Mouse (Mus musculus) myocyte (in vitro differentiated cells): Measurements from ENCODE around the gene Gm4969. TPM values are rescaled to one million over a fixed set of nuclear protein-coding genes. Genes with fewer than 3 reads are reported as not detected.

ENCODE experiments used
- H3K27me3 ChIP-seq: one replicate; pipeline ENCODE4 v1.6.1; 2011; ENCODE audit not compliant: control insufficient read depth, insufficient read depth, insufficient read length
- H3K36me3 ChIP-seq: one replicate; pipeline ENCODE4 v1.6.1; 2011; ENCODE audit not compliant: control insufficient read depth, insufficient read depth
- H3K4me2 ChIP-seq: one replicate; pipeline ENCODE4 v1.6.1; 2011; ENCODE audit warnings: low read depth, control low read depth
- H3K4me3 ChIP-seq: one replicate; pipeline ENCODE4 v1.5.1; 2011; ENCODE audit warnings: mild to moderate bottlenecking, control low read depth, moderate library complexity
- H3K79me2 ChIP-seq: one replicate; pipeline ENCODE4 v1.6.1; 2011; ENCODE audit not compliant: control insufficient read depth, insufficient read depth
- H3ac ChIP-seq: one replicate; pipeline ENCODE4 v1.6.1; 2011; ENCODE audit not compliant: control insufficient read depth, insufficient read length
- CEBPB ChIP-seq: IDR thresholded peaks from 2 replicates; pipeline ENCODE4 v1.6.1; 2011; ENCODE audit warnings: mild to moderate bottlenecking, moderate library complexity; ENCODE audit not compliant: poor library complexity, insufficient read depth, severe bottlenecking
- E2F4 ChIP-seq: IDR thresholded peaks from one replicate; pipeline ENCODE4 v1.6.1; 2011; ENCODE audit warnings: mild to moderate bottlenecking, control low read depth, moderate library complexity; ENCODE audit not compliant: insufficient read depth
- MAX ChIP-seq: IDR thresholded peaks from one replicate; pipeline ENCODE4 v1.6.1; 2011; ENCODE audit warnings: low read depth, mild to moderate bottlenecking, control low read depth
- MYOD1 ChIP-seq, 3 experiments: IDR thresholded peaks; one replicate each; pipeline ENCODE4 v1.6.1; 2011; ENCODE audit warnings: control low read depth in 2 of 3, low read depth in 2 of 3, mild to moderate bottlenecking in 2 of 3, moderate library complexity in 1 of 3; ENCODE audit not compliant: insufficient read length in 2 of 3, control insufficient read depth in 1 of 3
- MYOG ChIP-seq, 3 experiments: IDR thresholded peaks; one replicate each; pipeline ENCODE4 v1.6.1; 2011; ENCODE audit warnings: control low read depth in 2 of 3, low read depth in 2 of 3, mild to moderate bottlenecking in 2 of 3; ENCODE audit not compliant: insufficient read length in 2 of 3, control insufficient read depth in 1 of 3, insufficient read depth in 1 of 3
- POLR2A ChIP-seq: IDR thresholded peaks from one replicate; pipeline ENCODE4 v1.6.1; 2011; ENCODE audit warnings: low read depth, mild to moderate bottlenecking, control low read depth, moderate library complexity; ENCODE audit not compliant: insufficient read length
- POLR2AphosphoS2 ChIP-seq: IDR thresholded peaks from one replicate; pipeline ENCODE4 v1.6.1; 2011; ENCODE audit warnings: low read depth, control low read depth; ENCODE audit not compliant: insufficient read length
- REST ChIP-seq: IDR thresholded peaks from one replicate; pipeline ENCODE4 v1.6.1; 2011; ENCODE audit warnings: mild to moderate bottlenecking, control low read depth, moderate library complexity; ENCODE audit not compliant: insufficient read depth, insufficient read length
- SRF ChIP-seq: IDR thresholded peaks from one replicate; pipeline ENCODE4 v1.6.1; 2011; ENCODE audit warnings: low read depth; ENCODE audit not compliant: control insufficient read depth, insufficient read length
- TCF12 ChIP-seq: IDR thresholded peaks from one replicate; pipeline ENCODE4 v1.6.1; 2011; ENCODE audit warnings: mild to moderate bottlenecking, control low read depth; ENCODE audit not compliant: poor library complexity, insufficient read depth, severe bottlenecking
- TCF3 ChIP-seq: IDR thresholded peaks from one replicate; pipeline ENCODE4 v1.6.1; 2011; ENCODE audit warnings: low read depth, control low read depth; ENCODE audit not compliant: insufficient read length
- USF1 ChIP-seq: IDR thresholded peaks from one replicate; pipeline ENCODE4 v1.6.1; 2011; ENCODE audit warnings: low read depth, mild to moderate bottlenecking, control low read depth, moderate library complexity
- polyA plus RNA-seq: library from polyadenylated mRNA; unstranded; fragments of >200 nt; fragmentation: generic; extraction: Trizol; gene quantifications from one replicate; pipeline ENCODE4 v1.2.1, GENCODE M21; 2012; ENCODE audit warnings: missing spikeins

Gene Gm4969
- polyA plus RNA-seq, 1 experiment, result not detected

DNA sequence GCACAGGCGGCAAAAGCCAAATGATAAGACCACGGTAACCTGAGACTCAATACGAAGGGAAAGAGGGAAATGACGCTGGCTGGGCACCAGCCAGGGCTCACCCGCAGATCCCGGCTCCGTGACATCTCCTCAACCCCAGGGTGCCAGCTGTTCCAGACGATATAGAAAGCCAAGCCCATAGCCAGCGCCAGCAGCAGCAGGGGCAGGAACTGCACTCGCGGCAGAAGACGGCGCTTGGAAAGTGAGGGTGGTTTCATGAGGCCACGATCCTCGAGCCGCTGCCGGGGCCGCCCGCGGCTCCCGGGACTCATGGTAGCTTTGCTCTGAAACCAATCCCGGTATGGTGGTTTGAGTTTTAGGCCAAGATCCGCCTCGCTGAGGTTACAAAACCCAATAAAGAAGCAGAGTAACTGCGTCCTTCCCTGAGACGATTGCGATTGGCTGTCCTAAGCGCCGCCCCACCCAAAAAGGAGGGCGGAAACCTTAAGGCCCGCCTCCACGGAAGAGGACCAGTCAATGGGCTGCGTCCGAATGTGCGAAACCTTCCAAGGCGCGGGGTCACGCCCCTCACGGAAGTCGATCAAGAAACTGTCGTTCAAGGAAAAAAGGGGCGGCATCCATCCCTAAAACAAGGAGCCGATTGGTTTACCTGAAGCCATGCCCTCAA, 30.8 kb upstream of the Gm4969 start, which contains the start of gene Qpctl:
Gene Qpctl, minus strand, starts transcription at position 417 of the 667 bp plus-strand sequence.
- Histone ChIP-seq H3K36me3 (peaks cover 4% of the 10 kb centered on the region), H3K27me3 (no peaks in the 10 kb centered on the region), H3ac (peak within 1 kb of the TSS; percentile 47), H3K4me2 (peak within 1 kb of the TSS; percentile 95), H3K79me2 (peaks cover 17% of the 10 kb centered on the region), H3K4me3 (peak within 1 kb of the TSS; percentile 79)
- TF ChIP-seq SRF (no peak), MYOG (IDR thresholded peaks at IDR 0.05; ENCODE audit: control insufficient read depth in 1 of 3, insufficient read depth in 1 of 3, insufficient read length in 2 of 3, low read depth in 2 of 3) (peak in 2 of 3 experiments; percentile 59 to 79), MYOD1 (IDR thresholded peaks at IDR 0.05; ENCODE audit: control insufficient read depth in 1 of 3, insufficient read length in 2 of 3, low read depth in 2 of 3) (peak in 2 of 3 experiments; percentile 51 to 72), POLR2A (peak; percentile 76)

DNA sequence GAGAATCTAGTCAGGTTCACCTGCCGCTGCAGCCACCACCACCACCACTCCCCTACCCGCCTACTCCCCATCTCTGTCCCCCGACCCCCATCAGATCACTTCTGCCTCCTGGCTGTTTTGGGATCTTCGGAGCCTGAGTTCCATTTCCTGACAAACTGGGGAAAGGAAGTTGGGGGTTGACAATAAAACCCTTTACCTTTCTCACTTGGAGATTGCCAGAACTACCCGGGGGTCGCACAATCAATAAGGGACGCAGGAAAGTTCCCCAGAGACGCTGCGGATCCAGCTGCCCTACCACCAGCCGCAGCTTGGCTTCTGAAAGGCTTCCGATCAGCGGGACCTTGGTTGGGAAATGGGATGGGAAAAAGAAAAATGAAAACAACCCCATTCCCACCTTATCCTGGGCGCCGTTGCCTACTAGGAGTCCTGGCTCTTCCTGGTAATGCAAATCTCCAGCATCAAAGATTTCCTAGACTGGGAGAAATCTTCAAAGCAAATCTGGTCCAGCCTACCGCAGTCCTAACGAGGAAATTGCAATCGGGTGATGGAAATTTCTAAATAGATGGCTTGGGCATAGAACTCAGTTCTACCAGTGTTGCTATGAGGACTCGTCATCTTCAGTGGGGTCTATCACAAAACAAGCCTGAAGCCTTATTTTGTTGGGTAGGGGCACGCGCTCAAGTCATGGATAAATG, 30.2 kb upstream of the Gm4969 start:
- H3ac ChIP-seq, result peak overlapping the region; percentile 47
- no peaks in the 10 kb centered on the region for H3K36me3 ChIP-seq
- TF ChIP-seq USF1 (no peak), MYOD1 (IDR thresholded peaks at IDR 0.05; ENCODE audit: control insufficient read depth in 1 of 3, insufficient read length in 2 of 3, low read depth in 2 of 3) (no peak), POLR2AphosphoS2 (no peak), SRF (no peak), E2F4 (no peak), CEBPB (no peak), TCF3 (no peak), MAX (no peak), REST (no peak), POLR2A (no peak), MYOG (IDR thresholded peaks at IDR 0.05; ENCODE audit: control insufficient read depth in 1 of 3, insufficient read depth in 1 of 3, insufficient read length in 2 of 3, low read depth in 2 of 3) (no peak), TCF12 (no peak)
- peak overlapping the region; percentile 79 for H3K4me3 ChIP-seq
- peak overlapping the region; percentile 95 for H3K4me2 ChIP-seq
- peaks cover 17% of the 10 kb centered on the region for H3K79me2 ChIP-seq
- H3K27me3 ChIP-seq, result no peaks in the 10 kb centered on the region

DNA sequence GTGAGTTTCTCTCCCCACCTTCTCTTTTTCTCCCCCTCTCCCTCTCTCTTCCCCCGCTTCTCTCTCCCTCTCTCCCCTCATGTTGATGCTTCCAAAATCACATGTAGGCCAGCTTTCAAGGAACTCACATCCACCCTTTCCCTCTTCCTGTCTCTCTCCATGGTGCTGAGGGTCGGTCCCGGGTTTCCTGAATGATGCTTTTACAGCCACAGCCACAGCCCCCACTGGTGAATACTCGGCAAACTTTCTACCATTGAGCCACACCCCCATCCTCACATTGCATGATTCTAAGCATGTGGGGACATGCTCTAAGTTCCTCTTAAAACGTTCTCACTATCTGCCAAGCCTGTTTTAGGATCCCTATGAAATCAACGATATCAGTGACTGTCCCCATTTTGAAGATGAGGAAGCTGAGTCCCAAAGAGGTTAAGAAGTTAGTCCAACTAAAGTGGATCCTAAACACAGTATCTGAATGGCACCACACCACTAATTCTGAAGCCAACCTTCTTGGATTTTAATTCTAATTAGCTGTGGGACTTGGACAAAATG, 29.4 kb upstream of the Gm4969 start:
- peaks cover 17% of the 10 kb centered on the region for H3K79me2 ChIP-seq
- H3K27me3 ChIP-seq, result no peaks in the 10 kb centered on the region
- H3ac ChIP-seq, result no peak overlapping the region
- TF ChIP-seq MYOG (IDR thresholded peaks at IDR 0.05; ENCODE audit: control insufficient read depth in 1 of 3, insufficient read depth in 1 of 3, insufficient read length in 2 of 3, low read depth in 2 of 3) (no peak), USF1 (no peak), MAX (no peak), TCF3 (no peak), CEBPB (no peak), MYOD1 (IDR thresholded peaks at IDR 0.05; ENCODE audit: control insufficient read depth in 1 of 3, insufficient read length in 2 of 3, low read depth in 2 of 3) (no peak), POLR2AphosphoS2 (no peak), REST (no peak)
- no peaks in the 10 kb centered on the region for H3K36me3 ChIP-seq
- peak overlapping the region; percentile 79 for H3K4me3 ChIP-seq
- H3K4me2 ChIP-seq, result peak overlapping the region; percentile 95

GRCm38 (mm10) chr7:19146793-19147192, 28.6 kb upstream of the Gm4969 start:
- Histone ChIP-seq H3K27me3 (no peaks in the 10 kb centered on the region), H3ac (no peak overlapping the region), H3K36me3 (no peaks in the 10 kb centered on the region), H3K4me2 (no peak overlapping the region), H3K4me3 (no peak overlapping the region), H3K79me2 (peaks cover 17% of the 10 kb centered on the region)
- no peak for TF ChIP-seq TCF3
- no peak for TF ChIP-seq POLR2AphosphoS2

- Histone ChIP-seq H3K79me2 (peaks cover 9% of the 10 kb centered on the region), H3K4me2 (no peak overlapping the region), H3K36me3 (no peaks in the 10 kb centered on the region), H3K4me3 (no peak overlapping the region), H3ac (no peak overlapping the region), H3K27me3 (no peaks in the 10 kb centered on the region)
- TF ChIP-seq POLR2A (no peak), TCF12 (no peak), MYOD1 (IDR thresholded peaks at IDR 0.05; ENCODE audit: control insufficient read depth in 1 of 3, insufficient read length in 2 of 3, low read depth in 2 of 3) (no peak), MYOG (IDR thresholded peaks at IDR 0.05; ENCODE audit: control insufficient read depth in 1 of 3, insufficient read depth in 1 of 3, insufficient read length in 2 of 3, low read depth in 2 of 3) (no peak), E2F4 (no peak), USF1 (no peak)
Measured at GRCm38 (mm10) chr7:19137380-19137779, 19.2 kb upstream of the Gm4969 start.
